Mouse (Mus musculus): ENCODE measurements around the gene Pitpna. TPM values are rescaled to one million over a fixed set of nuclear protein-coding genes. Genes with fewer than 3 reads are reported as not detected.

The Pitpna gene
- total and polyA plus RNA-seq, 3 experiments: 67.8 to 709 (median 194) TPM

DNA sequence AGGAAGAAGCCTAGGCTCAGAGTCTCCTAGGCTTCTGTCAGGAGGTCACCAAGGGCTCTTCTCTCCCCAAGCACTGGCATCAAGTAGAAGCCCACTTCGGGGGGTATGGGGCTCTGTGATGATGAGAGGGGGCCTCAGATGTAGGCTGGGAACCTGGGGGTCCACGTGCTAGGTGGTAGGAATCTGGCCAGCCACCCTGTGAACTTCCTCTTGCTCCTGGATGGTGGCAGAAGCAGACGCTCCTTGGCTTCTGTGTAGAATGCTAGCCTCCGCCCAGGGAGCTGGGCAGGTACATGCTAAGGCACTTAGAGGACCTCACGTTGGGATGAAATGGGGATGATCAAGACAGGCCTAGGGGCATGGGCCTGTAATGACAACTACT lies 26.5 kb upstream of the Pitpna start:
- Histone ChIP-seq H3K36me3 (ENCODE audit: control insufficient read depth in 1 of 2, insufficient read depth in 2 of 2, low read length in 2 of 2) (peaks cover 0 to 7% of the 10 kb centered on the region in 2 experiments; a peak in 2 of 4 replicates), H3K79me2 (ENCODE audit: control insufficient read depth, insufficient read depth, low read length, poor library complexity) (no peaks in the 10 kb centered on the region), H3K4me1 (ENCODE audit: control insufficient read depth in 1 of 2, insufficient read depth in 2 of 2, low read length in 2 of 2) (peaks cover 0 to 11% of the 10 kb centered on the region in 2 experiments; a peak in 2 of 4 replicates), H3K27ac (ENCODE audit: control insufficient read depth, low read depth, low read length) (no peak overlapping the region), H3K27me3 (ENCODE audit: control insufficient read depth in 1 of 2, insufficient read depth in 2 of 2, low read length in 2 of 2) (no peaks in the 10 kb centered on the region), H3K9ac (ENCODE audit: control insufficient read depth, low read depth, low read length, poor library complexity, severe bottlenecking) (no peak overlapping the region), H3K4me3 (ENCODE audit: control insufficient read depth in 1 of 2, insufficient read depth in 1 of 2, low read depth in 2 of 2, low read length in 2 of 2) (no peak overlapping the region), H3K9me3 (replicated peaks; ENCODE audit: insufficient read depth, low read length) (no peaks in the 10 kb centered on the region)
- TF ChIP-seq MYC (IDR thresholded peaks at IDR 0.05; ENCODE audit: low read depth, low read length): no peak
- no peak for TF ChIP-seq UBTF (IDR thresholded peaks at IDR 0.05; ENCODE audit: borderline replicate concordance, insufficient read depth, low read depth, low read length)
- no peak for TF ChIP-seq NRF1 (IDR thresholded peaks at IDR 0.05; ENCODE audit: insufficient read depth, low read depth, low read length, poor library complexity, severe bottlenecking)
- TF ChIP-seq SIN3A (IDR thresholded peaks at IDR 0.05; ENCODE audit: low read length): no peak
- TF ChIP-seq MEF2A (IDR thresholded peaks at IDR 0.05; ENCODE audit: extremely low read depth, insufficient replicate concordance, low read depth, low read length, poor library complexity, severe bottlenecking): no peak
- TF ChIP-seq POLR2A (IDR thresholded peaks at IDR 0.05; ENCODE audit: control insufficient read depth in 1 of 2, insufficient read depth in 1 of 2, low read depth in 1 of 2, low read length in 2 of 2, poor library complexity in 1 of 2): no peak
- TF ChIP-seq CHD2 (IDR thresholded peaks at IDR 0.05; ENCODE audit: low read length): no peak
- no peak for TF ChIP-seq USF2 (IDR thresholded peaks at IDR 0.05; ENCODE audit: borderline replicate concordance in 1 of 2, insufficient read depth in 1 of 2, low read depth in 1 of 2, low read length in 2 of 2)
- no peak for TF ChIP-seq ELF1 (IDR thresholded peaks at IDR 0.05; ENCODE audit: low read depth, low read length)
- TF ChIP-seq E2F4 (IDR thresholded peaks at IDR 0.05; ENCODE audit: borderline replicate concordance, low read depth, low read length): no peak
- TF ChIP-seq GATA1 (IDR thresholded peaks at IDR 0.05; ENCODE audit: low read depth, low read length): no peak
- no peak for TF ChIP-seq POLR2AphosphoS5 (IDR thresholded peaks at IDR 0.05; ENCODE audit: borderline replicate concordance, low read depth, low read length)
- no peak for TF ChIP-seq SMC3 (IDR thresholded peaks at IDR 0.05; ENCODE audit: low read depth, low read length)
- no peak for TF ChIP-seq JUND (IDR thresholded peaks at IDR 0.05; ENCODE audit: low read depth, low read length)
- DNase-seq (ENCODE audit: low read depth, low spot score): no peak

DNA sequence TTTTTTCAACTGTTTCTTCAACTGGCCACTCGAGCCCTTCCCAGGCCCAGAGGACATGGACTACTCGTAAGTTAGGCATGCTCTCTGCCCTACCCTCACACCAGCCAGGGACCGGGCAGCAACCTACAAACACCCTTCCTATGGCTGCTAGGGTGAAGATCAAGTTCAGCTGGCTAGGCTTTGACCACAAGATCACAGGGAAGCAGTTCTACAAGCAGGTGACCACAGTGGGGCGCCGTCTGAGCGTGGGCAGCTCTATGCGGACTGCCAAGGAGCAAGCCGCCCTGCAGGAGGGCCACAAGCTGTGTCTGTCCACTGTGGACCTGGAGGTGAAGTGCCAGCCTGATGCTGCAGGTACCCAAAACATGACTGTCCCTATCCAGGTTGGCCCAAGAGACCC lies 25.1 kb upstream of the Pitpna start:
- TF ChIP-seq TCF12 (IDR thresholded peaks at IDR 0.05; ENCODE audit: low read depth, low read length) (no peak), MAZ (IDR thresholded peaks at IDR 0.05; ENCODE audit: low read depth, low read length) (no peak), E2F4 (IDR thresholded peaks at IDR 0.05; ENCODE audit: borderline replicate concordance, low read depth, low read length) (no peak), TBP (IDR thresholded peaks at IDR 0.05; ENCODE audit: low read depth, low read length) (no peak), MXI1 (IDR thresholded peaks at IDR 0.05; ENCODE audit: low read depth, low read length) (no peak), CTCF (IDR thresholded peaks at IDR 0.05 in 2 of 3, conservative IDR thresholded peaks at IDR 0.05 in 1 of 3; ENCODE audit: control insufficient read depth in 1 of 3, insufficient read depth in 1 of 3, low read depth in 2 of 3, low read length in 3 of 3, poor library complexity in 1 of 3, severe bottlenecking in 1 of 3) (peak in 1 of 3 experiments; percentile 33; a peak in 3 of 6 replicates)
- no peaks in the 10 kb centered on the region for H3K27me3 ChIP-seq (ENCODE audit: control insufficient read depth in 1 of 2, insufficient read depth in 2 of 2, low read length in 2 of 2)
- no peaks in the 10 kb centered on the region for H3K9me3 ChIP-seq (replicated peaks; ENCODE audit: insufficient read depth, low read length)
- peaks cover 0 to 21% of the 10 kb centered on the region in 2 experiments; a peak in 2 of 4 replicates for H3K36me3 ChIP-seq (ENCODE audit: control insufficient read depth in 1 of 2, insufficient read depth in 2 of 2, low read length in 2 of 2)
- H3K79me2 ChIP-seq (ENCODE audit: control insufficient read depth, insufficient read depth, low read length, poor library complexity): no peaks in the 10 kb centered on the region
- H3K27ac ChIP-seq (ENCODE audit: control insufficient read depth, low read depth, low read length): no peak overlapping the region
- no peak overlapping the region for H3K4me3 ChIP-seq (ENCODE audit: control insufficient read depth in 1 of 2, insufficient read depth in 1 of 2, low read depth in 2 of 2, low read length in 2 of 2)
- no peak for DNase-seq (ENCODE audit: low read depth, low spot score)
- peaks cover 10 to 25% of the 10 kb centered on the region in 2 experiments for H3K4me1 ChIP-seq (ENCODE audit: control insufficient read depth in 1 of 2, insufficient read depth in 2 of 2, low read length in 2 of 2)
- no peak overlapping the region for H3K9ac ChIP-seq (ENCODE audit: control insufficient read depth, low read depth, low read length, poor library complexity, severe bottlenecking)

Measured in MEL (cell line).